Mouse (Mus musculus) heart, adult 9 months (tissue): ENCODE data around the gene Plvap.

ENCODE experiments used
- DNase-seq, 2 experiments: peaks; one replicate each; pipeline ENCODE4 v3.0.0; 2022; ENCODE audit warnings: low spot score in 2 of 2

The Plvap gene

DNA sequence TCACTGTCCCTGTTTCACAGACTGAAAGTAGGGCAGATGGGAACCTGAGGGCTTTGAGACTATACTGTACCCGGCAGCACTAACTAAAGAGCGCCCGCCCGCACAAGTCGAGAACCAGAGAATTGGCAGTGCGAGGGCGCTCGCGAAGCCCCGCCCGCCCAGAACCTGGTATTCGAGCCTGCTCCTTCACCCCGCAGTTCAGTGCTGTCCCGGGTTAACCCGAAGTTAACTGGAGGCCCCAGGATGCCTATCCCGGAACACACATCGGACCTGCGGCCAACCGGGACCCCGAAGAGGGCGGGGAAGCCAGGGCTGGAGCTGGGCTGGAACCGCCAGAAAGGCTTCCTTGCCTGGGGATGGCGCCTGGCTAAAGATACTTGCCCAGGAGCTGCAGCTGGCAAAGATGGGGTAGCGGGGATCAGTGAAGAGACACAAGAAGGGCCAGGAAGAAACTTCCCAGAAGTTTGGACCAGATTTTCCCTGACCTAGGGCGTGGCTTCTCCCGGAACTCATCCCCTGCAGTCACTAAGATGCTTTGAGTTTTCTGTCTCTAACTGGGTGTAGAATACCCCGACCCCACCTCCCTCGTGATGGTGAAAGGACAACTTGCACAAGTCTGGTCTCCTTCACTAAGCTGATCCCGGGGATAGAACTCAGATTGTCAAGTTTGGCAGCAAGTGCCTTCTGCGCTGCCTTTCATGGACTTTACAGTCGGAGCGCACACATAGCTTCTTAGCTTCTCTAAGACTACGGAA, 23.7 kb downstream of the Plvap start, which contains the start of gene Gtpbp3:
TSS of gene Gtpbp3 (plus strand) at position 413 of the 755 bp plus-strand sequence.
- DNase-seq = peak; percentile 80 to 86

- DNase-seq = no peak
These were observed 25.4 kb downstream of the Plvap start for GRCm38 (mm10) chr8:71486136-71486529.

DNA sequence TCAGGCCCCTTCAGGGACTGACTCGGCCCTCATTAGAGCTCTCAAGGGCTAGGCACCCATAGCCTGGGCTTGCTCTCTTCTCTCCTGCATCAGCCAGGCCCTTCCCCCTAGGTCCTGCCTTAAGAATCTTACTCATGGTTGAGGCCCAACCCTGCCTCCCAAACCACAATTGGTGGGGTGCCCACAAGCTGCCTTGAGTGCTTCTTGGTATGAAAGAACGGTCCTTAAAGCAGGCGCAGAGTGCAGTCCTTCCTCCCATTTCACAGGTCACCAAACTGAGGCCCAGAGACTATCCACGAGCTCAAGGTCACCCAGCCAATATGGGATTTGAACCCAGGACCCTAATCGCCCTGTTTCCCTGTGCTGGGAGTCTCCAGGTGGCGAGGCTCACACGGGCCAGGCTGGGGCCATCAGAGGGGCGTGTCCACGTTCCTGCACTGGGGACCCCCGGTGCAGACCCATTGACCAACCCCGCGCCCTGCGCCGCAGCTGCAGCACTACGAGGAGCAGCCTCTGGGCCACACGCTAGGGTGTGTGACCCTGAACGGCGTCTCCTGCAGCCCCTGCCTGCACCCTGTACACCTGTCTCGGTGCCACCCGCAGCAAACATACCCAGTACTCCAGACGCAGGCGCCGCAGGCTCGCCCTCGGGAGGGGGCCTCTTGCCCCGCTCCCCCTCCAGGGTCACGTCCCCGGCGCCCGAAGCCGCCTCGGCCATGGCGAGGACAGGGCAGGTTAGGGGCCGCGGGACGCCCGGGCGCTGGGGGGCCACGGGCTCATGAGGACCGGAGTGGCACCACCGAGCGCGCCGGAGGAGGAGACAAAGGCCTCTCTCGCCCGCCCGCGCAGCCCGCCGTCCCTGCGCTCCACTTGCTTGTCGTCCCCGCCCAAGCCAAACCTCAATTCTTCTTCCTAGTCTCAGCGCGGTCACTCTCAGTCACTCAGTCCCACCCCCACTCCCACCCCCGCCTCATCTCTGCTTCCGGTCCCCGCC, 26.1 kb downstream of the Plvap start, which contains the start of gene Ano8:
TSS of gene Ano8 (minus strand) at position 822 of the 994 bp plus-strand sequence.
- DNase-seq = peak; percentile 83 to 87

GRCm38 (mm10) chr8:71484736-71485135, 26.8 kb downstream of the Plvap start:
- no peak for DNase-seq

DNA sequence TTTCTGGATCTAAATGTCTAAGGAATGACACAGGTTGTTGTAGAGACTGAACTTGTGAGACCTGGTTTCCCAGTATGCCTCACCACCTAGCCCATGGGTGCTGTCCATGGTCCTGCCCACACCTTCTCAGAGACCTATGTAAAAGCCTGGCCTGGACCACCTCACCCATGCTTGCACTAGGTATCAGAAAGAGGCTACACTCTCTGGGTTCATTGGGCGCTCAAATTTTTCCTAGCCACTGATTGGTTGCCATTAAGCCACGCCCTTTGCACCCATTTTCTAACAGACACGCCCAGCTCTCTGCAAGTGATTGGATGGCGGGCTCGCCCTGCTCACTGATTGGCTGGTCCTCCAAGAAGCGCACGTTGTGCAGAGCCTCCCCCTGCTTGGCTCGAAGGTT, 27.6 kb downstream of the Plvap start:
- DNase-seq = no peak

DNA sequence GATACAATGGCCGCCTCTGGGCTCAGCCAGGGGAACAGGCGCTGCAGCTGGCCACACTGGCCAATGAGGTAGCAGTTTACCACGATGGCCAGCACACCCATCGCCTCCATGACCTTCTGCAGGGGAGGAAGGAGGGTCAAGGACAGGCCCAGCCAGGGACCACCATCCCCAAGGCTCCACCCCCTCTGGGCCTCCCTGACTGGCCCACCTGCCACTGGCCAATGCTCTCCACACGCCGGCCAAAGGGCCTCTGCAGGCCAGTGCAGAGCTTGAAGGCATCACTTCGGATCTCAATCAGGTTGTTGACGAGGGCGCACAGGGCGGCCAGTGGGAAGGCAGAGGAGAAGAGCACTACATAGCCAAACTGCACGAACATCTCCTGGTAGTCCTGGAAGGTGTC, 32.6 kb downstream of the Plvap start:
- DNase-seq = no peak

DNA sequence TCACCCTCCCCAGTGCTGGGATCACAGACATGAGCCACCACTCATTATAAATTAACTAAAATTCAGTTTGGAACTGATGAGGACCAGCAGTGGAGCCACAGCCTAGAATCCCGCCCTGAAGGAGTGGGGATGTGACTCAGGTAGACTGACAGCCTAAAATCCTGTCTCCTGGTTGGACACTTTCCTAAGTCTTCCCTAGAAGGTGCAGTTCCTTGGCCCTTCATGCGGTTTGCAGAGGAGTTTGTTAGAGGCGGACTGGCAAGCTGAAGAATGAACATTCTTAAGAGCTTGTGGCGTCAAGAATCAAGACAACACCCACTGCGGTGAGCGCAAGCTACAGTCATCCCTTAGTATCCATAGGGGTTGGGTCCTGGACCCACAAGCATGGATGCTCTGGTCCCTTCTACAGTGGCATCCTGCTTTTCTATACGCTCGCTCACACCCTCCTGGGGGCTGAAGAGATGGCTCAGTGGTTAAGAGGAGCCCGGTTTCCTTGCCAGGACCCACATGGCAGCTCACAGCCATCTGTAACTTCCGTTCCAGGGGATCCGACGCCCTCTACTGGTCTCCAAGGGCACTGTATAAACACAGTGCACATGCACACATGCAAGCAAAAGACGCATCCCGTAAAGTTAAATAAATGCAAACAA, 34.2 kb downstream of the Plvap start:
- no peak for DNase-seq

GRCm38 (mm10) chr8:71476099-71476940, 35.2 kb downstream of the Plvap start:
- peak; percentile 84 to 88 for DNase-seq

DNA sequence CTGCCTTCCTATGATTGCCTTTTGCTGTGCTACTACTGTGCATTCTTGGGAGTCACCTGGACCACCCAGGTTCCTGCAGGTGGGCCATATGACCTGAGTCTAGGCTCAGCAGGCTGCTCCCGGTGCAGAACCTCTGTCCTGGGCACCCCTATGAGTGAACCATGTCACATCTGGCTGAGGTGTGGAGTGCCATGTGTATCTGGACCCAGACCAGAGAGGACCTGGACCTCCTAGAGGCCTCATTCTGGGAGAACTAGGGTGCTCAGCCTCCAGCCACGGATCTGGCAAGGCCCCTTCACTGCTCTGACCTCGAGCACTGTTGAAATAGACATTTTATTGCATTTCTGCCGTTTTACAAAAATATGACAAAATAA, 35.9 kb downstream of the Plvap start:
- DNase-seq = no peak

DNA sequence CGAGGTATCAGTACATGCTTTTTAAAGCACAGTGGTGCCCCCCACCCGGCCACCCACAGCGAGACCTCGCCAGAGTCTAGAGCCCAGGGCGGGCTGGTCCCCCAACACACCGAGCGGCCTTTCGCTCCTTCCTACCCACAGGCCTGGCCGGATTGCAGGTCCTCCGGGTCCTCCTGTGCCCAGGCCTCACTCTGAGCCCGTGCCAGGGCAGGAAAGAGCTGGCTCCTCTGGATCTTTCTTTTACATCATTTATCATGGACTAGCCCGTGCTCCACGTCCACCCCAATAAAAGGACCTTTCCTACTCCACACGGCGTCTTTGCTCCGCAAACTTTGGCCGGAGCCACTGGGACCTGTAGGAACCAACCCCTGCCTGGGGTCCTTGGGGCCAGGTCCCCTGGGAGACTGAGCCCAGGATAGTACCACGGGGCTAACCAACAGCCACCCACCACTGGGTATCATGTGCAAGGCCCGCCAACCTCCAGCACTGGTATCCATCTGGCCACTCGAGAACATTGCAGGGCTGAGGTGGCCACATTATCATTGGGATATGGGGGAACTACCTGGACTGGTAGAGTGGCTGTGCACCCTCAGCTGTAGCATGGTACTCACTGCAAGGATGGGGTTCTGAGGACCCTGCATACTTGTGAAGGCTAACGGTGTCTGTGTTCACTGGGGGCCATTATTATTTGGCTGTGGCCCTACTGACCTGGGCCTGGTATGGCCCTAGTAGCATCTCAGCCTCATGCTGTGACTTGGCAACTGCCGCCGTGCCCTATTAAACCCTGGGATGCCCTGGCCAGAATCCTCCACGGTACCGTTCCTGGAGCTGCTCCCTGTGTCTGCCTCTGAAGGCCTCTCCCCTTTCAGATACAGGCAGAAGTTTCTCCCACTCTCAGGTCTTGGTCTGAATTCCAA, 36.5 kb downstream of the Plvap start:
- DNase-seq = no peak

DNA sequence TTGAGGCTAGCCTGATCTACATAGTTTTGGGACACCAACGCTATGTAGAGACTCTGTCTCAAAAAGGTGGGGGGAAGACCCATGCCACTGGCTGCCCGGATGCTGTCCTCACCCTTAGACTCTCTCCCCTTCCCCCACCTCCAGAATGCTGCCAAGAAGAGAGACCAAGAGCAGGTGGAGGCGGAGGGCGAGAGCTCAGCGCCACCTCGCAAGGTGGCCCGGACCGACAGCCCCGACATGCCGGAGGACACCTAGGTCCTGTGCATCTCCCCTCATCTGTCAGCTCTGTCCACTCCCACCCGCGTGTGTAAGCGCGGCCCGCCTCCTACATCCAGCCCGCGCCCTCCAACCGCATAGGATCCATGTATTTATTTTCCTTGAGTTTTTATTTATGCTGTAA, 37.2 kb downstream of the Plvap start:
- DNase-seq = no peak

DNA sequence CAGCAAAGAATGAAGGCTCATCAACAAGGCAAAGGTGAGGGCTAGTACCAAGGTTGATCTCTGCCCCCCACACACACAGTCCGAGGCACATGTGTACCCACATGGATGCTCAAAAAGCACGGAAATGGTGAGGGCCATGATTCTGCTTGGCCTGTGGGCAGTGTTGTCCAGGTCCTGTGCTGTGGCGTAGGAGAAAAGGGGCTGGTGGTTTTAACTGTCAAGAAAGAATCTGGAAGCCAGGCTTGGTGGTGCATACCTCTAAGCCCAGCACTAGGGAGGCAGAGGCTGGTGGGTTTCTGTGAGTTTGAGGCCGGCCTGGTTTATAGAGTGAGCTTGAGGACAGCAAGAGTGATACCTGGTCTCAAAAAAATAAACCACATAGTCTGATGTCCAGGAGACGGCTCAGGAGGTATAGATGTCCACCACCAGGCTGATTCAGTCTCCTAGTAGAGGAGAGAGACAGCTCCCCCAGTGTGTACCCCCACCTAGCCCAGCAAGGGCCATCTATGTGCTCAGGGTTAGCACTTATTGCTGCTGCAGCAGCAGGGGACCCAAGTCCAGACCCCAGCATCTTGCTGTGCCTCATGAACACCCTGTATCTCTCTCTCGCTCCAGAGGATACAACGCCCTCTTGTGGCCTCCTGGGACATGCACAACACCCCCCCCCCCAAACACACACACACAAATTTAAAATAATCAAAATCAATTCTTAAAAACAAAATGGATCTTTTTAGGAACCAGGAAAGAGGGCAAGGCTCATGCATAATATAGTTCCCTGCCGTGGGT, 38.8 kb downstream of the Plvap start:
- no peak for DNase-seq

DNA sequence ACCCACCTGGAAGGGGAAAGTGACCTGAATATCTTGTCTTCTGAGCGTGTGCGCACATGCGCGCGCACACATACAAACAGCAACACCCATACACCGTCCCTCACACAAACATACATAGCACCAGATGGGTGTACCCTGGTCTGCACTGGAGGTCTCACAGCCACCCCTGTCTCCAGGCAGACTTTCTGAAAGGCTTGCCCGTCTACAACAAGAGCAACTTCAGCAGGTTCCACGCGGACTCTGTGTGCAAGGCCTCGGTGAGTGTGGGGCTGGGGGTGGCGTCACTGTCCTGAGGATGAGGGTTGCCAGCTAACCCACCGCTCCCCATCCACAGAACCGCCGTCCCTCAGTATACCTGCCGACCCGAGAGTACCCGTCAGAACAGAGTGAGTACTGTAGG, 39.7 kb downstream of the Plvap start:
- no peak for DNase-seq

GRCm38 (mm10) chr8:71470913-71471255, 40.7 kb downstream of the Plvap start:
- DNase-seq = no peak

DNA sequence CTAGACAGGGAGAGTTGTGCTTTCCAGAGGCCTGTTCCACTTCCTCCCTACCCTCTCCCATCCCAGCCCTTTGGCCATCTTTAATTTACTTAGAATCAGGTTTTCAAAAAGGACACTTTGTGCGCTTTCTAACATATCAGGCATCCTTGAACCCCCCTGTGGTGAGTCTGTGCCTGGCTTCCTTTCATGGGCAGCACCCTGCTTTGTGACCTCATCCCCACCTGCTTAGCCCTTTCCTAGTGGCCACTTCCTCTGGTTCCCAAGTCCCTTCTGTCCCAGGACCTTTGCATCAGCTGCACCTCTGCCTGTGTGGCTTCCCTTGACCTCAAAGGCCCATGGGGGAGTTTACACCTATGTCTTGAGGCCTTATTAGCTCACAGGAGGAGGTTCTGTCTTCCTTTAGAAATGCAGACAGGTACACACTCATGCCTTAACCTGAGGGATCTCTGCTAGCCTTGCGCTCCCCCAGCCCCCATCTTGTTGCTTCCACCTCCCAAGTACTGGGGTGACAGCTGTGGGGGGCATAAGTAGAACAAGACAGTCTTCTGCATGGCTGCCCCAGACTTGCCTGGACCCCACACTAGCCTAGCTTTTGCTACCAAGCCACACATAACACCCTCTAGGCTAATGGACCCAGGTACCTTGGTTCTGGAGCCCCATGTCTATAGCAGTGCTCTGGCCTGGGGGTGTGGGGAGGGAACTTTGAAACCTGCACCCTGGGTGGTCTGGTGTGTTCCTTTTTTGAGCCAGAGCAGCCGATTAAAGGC, 41.2 kb downstream of the Plvap start:
- DNase-seq = no peak

DNA sequence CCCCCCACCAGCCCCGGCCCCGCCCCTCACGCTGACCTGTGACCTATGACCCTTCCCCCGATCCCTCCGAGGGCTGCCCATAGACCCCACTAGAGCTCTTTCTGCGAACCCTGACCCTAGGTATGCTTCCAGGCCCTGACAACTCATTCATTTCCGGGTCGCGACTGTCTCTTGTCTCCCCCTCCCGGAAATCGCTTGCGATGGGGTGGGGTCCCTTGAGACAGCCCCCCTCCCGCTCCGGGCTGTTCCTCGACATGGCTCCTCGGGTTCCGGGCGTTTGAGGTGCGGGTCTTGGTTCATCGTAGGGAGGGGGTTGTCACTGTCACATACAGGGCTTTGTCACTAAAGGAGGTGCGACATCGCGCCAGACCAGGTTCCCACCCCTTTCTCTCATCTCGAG, 42.1 kb downstream of the Plvap start:
- DNase-seq = peak in 1 of 2 experiments; percentile 71

GRCm38 (mm10) chr8:71468916-71469315, 42.6 kb downstream of the Plvap start, which contains the start of gene Dda1:
Gene Dda1 (plus strand): TSS chr8:71469199.
- DNase-seq = peak; percentile 98 to 99

DNA sequence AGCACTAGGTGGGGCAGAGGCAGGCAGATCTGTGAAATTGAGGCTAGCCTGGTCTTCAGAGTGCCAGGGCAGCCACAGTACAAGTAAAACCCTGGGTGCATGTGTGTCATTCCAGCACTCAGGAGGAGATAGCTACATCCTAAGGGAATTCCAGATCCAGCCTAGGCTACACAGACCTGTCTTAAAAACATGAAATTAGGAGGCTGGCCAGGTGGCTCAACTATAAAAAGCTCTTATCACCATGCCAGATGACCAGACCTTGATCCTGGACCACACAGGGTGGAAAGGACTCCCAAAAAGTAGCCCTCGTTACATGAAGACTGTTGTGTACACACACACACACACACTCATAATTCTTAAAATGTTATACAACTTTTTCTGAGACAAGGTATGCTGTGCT, 43.6 kb downstream of the Plvap start:
- no peak for DNase-seq

DNA sequence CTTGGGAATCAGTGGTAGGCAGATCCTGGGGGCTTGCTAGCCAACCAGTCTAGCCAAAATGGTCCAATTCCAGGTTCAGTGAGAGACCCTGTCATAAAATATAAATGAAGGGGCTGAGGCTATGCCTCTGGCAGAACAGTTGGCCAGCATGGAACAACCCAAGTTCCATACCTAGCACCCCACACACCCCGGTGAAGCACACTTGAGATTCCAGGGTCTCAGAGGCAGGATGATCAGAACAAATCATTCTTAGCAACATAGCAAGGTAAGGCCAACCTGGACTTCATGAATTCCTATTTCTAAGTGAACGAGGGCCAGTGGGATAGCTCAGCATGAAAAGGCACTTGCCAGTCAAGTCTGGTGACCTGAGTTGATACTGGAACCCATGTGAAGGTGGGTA, 44.4 kb downstream of the Plvap start:
- no peak for DNase-seq
